Mouse (Mus musculus) cerebellum, adult 2 months (tissue): ENCODE measurements around the gene H2-Ob. TPM values are rescaled to one million over a fixed set of nuclear protein-coding genes. Genes with fewer than 3 reads are reported as not detected.

ENCODE experiments used
- DNase-seq, 2 experiments: peaks; one replicate each; pipeline ENCODE4 v3.0.0; 2021
- H3K27ac ChIP-seq: fragments of 200-500 bp; 2 replicates; pipeline ENCODE4 v1.5.1; 2012; ENCODE audit warnings: low read length, control low read depth, inconsistent platforms; ENCODE audit not compliant: insufficient read depth
- H3K27me3 ChIP-seq: fragments of 200-500 bp; 2 replicates; pipeline ENCODE4 v1.6.1; 2012; ENCODE audit warnings: inconsistent platforms, mild to moderate bottlenecking, low read length, moderate library complexity; ENCODE audit not compliant: control insufficient read depth, insufficient read depth
- H3K4me1 ChIP-seq: fragments of 200-500 bp; 2 replicates; pipeline ENCODE4 v1.6.1; 2011; ENCODE audit warnings: low read length; ENCODE audit not compliant: control insufficient read depth, insufficient read depth
- H3K4me3 ChIP-seq: fragments of 200-500 bp; replicated peaks from 2 replicates; pipeline ENCODE3; 2011; ENCODE audit warnings: mild to moderate bottlenecking, low read depth, low read length, control low read depth; ENCODE audit not compliant: insufficient read depth
- CTCF ChIP-seq: fragments of 200-500 bp; IDR thresholded peaks from 2 replicates; pipeline ENCODE4 v1.5.1; 2011; ENCODE audit warnings: low read depth, mild to moderate bottlenecking, control low read depth, low read length, moderate library complexity, borderline replicate concordance; ENCODE audit not compliant: insufficient read depth
- POLR2A ChIP-seq: fragments of 200-500 bp; IDR thresholded peaks from 2 replicates; pipeline ENCODE4 v1.6.1; 2011; ENCODE audit warnings: low read length, control low read depth, borderline replicate concordance; ENCODE audit not compliant: insufficient read depth
- WGBS: fragments of 180-500 bp; shearing (Covaris S2); methylation state at CpG from one replicate; pipeline ENCODE4 v1.1.7; 2018; 5-methylcytosine and 5-hydroxymethylcytosine counted together
- polyA plus RNA-seq: library from polyadenylated mRNA; depleted of rRNA; stranded (reverse); fragments of >200 nt; gene quantifications from 2 replicates; pipeline ENCODE4 v1.2.3, GENCODE M21; 2012

H2-Ob gene
- polyA plus RNA-seq, 1 experiment, result 0.67 TPM

DNA sequence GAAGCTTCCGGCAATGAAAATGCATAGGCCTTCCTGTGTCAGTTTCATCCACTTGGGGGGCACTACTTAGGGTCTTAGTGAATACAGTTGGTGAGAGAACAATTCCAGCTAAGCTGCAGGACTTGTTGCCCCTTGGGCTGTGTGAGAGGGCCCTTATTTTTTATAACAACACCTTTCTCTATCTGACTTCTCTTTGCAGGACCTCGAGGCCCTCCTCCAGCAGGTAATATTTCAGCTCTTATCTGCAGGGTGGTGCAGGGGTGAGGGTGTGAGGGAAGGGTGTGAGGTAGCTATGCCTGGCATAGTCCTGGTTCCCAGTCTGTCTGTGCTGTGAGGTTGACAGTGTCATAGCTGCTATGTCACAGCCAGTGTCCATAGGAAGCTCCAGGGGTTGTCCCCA lies 29.6 kb downstream of the H2-Ob start:
- Histone ChIP-seq H3K4me3 (no peak overlapping the region), H3K4me1 (peaks cover 4% of the 10 kb centered on the region; the same call in 1 of the 2 replicates), H3K27ac (no peak overlapping the region), H3K27me3 (peaks cover 4% of the 10 kb centered on the region; the same call in 1 of the 2 replicates)
- 76% methylated on average over 2 of the region's 2 CpGs for WGBS
- DNase-seq, result no peak
- TF ChIP-seq POLR2A, result no peak
- no peak for TF ChIP-seq CTCF

DNA sequence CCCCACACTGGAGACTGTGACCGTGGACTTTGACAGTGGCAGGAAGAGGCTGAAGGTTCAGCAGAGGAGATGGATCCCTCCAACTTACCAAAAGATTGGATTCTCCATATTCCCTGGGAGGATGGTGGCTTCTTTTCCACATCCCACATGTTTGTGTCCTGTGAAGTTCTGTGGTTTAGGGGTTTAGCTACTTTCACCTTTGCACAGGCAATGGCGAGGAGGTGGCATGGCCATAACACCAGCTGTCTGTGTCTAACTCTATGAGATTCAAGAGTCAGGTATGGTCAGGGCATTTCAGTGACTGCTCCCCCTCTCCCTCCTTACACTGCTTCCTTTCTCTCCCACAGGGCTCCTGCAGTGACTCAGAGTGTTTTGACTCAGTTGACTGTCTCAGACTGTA lies 30.0 kb downstream of the H2-Ob start:
- Histone ChIP-seq H3K27ac (no peak overlapping the region), H3K4me1 (peaks cover 4% of the 10 kb centered on the region; the same call in 1 of the 2 replicates), H3K27me3 (peaks cover 4% of the 10 kb centered on the region; the same call in 1 of the 2 replicates), H3K4me3 (no peak overlapping the region)
- TF ChIP-seq POLR2A, result no peak
- TF ChIP-seq CTCF, result no peak
- WGBS, result 95% methylated on average over 2 of the region's 2 CpGs
- no peak for DNase-seq

DNA sequence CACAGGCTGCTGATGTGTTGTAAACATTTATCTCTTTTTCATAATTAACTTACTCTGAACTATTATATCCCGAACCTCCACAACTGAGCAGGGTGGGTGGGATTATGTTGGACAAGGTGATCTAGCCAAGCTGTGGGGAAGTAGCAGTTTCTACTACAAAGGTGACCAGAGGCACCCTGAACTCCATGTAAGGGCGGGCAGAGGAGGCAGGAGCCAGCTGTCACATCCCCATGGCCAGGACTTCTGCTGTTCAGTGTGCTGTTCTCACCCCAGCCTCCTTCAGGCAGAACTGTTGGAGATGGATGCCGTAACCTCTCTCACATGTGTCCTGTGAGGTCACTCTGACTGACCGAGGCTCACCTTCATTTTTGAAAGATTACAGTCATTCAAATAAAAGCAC lies 31.1 kb downstream of the H2-Ob start:
- peaks cover 4% of the 10 kb centered on the region; the same call in 1 of the 2 replicates for H3K27me3 ChIP-seq
- H3K4me1 ChIP-seq, result peaks cover 4% of the 10 kb centered on the region; the same call in 1 of the 2 replicates
- no peak for TF ChIP-seq CTCF
- no peak for TF ChIP-seq POLR2A
- H3K4me3 ChIP-seq, result no peak overlapping the region
- H3K27ac ChIP-seq, result no peak overlapping the region
- 78% methylated on average over 4 of the region's 4 CpGs for WGBS
- no peak for DNase-seq

DNA sequence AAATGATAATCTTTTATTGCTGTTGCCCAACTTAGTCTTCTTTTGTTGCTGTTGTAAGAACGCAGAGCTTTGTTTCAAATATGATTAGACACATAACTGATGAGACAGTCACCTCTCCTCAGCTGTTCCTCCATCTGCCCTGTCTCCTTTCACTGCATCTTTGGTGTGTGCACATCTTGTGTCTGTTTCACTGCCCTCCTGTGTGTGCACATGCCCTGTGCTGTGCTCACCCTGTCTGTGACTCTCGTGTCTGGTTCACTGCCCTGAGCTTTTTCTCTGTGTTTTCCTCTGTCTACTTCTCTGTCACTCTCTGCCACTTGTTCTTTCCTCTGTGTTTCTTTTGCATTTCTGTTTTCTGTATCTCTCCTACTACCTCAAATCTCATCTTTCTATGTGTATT lies 31.5 kb downstream of the H2-Ob start:
- Histone ChIP-seq H3K27me3 (peaks cover 2% of the 10 kb centered on the region; the same call in 1 of the 2 replicates), H3K4me1 (no peaks in the 10 kb centered on the region), H3K27ac (no peak overlapping the region), H3K4me3 (no peak overlapping the region)
- TF ChIP-seq POLR2A, result no peak
- TF ChIP-seq CTCF, result no peak
- DNase-seq, result no peak
- 77% methylated on average over 2 of the region's 2 CpGs for WGBS

DNA sequence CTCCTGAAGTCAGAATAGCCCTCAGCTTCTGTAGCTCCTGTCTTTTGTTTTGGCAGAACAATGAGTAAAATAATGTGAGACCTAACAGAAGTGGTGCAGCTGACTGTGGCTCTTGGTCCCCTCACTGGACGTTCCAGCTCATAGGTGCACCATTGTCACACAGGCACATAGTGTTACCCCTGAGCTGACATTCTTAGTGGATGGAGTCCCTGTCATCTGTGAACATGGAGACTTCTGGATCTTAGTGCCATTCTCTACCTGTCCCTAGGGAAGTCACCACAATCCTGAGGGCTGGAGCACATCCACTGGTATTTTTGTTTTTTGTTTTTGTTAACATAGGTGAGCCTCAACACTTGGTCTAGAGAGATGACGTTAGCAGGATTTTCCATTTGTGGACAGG lies 32.2 kb downstream of the H2-Ob start:
- Histone ChIP-seq H3K4me1 (no peaks in the 10 kb centered on the region), H3K4me3 (no peak overlapping the region), H3K27me3 (no peaks in the 10 kb centered on the region), H3K27ac (no peak overlapping the region)
- 69% methylated on average over 2 of the region's 2 CpGs for WGBS
- TF ChIP-seq POLR2A, result no peak
- TF ChIP-seq CTCF, result no peak
- no peak for DNase-seq

DNA sequence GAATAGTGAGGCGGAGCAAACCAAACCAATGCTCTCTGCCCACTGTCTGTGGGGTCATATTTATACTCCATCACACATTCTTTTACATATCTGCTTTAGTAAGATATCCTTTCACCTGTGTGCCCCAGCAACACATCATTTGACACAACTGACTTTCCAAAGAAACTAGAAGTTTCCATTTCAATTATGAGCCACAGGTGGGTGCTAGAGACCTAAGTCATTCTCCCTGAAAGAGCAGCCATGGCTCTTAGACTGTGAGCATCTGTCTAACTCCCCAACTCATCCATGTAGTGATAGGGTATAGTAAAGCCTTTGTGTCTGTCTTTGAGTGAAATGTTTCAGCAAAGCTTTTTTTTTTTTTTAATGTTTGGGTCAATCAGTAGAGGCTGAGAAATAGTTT lies 33.4 kb downstream of the H2-Ob start:
- no peak overlapping the region for H3K4me3 ChIP-seq
- no peak for DNase-seq
- WGBS, result 94% methylated on average over 1 of the region's 1 CpGs
- TF ChIP-seq CTCF (no peak), POLR2A (no peak)
- no peak overlapping the region for H3K27ac ChIP-seq
- no peaks in the 10 kb centered on the region for H3K4me1 ChIP-seq
- H3K27me3 ChIP-seq, result no peaks in the 10 kb centered on the region

DNA sequence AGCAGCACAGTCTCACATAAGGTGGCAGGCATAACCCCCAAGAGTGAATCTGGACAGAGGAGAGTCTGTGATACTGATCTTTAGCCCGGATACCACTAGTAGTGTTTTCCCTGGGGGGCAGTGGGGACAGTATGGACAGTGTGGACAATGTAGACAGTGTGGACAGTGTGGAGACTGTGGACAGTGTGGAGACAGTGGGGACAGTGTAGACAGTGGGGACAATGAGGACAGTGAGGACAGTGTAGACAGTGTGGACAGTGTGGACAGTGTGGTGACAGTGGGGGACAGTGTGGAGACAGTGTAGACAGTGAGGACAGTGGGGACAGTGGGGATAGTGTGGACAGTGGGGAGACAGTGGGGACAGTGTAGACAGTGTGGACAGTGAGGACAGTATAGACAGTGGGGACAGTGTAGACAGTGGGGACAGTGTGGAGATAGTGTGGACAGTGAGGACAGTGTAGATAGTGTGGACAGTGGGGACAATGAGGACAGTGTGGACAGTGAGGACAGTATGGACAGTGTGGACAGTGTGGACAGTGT lies 41.9 kb downstream of the H2-Ob start:
- Histone ChIP-seq H3K27me3 (no peaks in the 10 kb centered on the region), H3K4me3 (no peak overlapping the region), H3K4me1 (no peaks in the 10 kb centered on the region; the same call in 1 of the 2 replicates), H3K27ac (no peak overlapping the region)
- no peak for TF ChIP-seq CTCF
- no peak for TF ChIP-seq POLR2A
- 71% methylated on average over 1 of the region's 1 CpGs for WGBS
- DNase-seq, result no peak

DNA sequence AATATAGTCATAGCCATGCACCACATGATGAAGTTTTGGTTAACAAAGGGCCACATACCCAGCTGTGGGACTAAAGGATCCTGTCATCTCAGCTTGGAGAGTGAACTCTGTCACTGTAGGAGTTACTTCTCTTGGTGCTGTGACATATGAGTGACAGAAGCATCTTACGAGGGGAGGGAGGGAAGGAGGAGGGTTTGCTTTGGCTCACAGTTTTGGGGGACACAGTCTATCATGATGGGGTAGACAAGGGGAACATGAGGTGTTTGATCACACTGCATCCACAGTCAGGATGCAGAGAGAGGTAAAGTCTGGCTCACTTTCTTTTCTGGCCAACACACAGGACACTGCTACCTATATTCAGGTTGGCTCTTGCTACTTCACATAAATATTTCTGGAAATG lies 43.1 kb downstream of the H2-Ob start:
- no peak for DNase-seq
- WGBS, result 62% methylated on average over 1 of the region's 1 CpGs
- Histone ChIP-seq H3K27me3 (no peaks in the 10 kb centered on the region), H3K27ac (no peak overlapping the region), H3K4me1 (no peaks in the 10 kb centered on the region; the same call in 1 of the 2 replicates), H3K4me3 (no peak overlapping the region)
- TF ChIP-seq POLR2A (no peak), CTCF (no peak)
